Mouse (Mus musculus): ENCODE results near the gene Drc3. TPM values are rescaled to one million over a fixed set of nuclear protein-coding genes. Genes with fewer than 3 reads are reported as not detected.

Gene Drc3
- polyA plus RNA-seq, 1 experiment = 5.2 TPM

DNA sequence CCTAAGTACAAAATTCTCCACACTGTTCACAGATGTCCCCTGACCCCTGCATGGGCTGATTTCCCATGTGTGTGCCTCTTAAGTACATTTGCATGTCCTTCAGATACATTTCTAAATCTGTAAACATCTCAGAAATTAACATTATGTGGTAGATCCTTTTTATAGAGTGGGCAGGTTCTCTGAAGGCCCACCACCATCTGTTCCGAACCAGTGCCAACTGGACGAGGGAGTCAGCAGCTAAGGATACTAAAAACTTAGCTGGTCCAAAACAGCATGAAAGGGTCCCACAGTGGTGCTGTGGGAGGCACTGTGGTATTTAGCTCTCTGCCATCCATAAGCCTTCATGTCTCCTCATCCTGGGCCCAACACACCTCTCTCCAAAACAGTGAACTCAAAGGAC lies 44.0 kb downstream of the Drc3 start:
- TF ChIP-seq CTCF (IDR thresholded peaks at IDR 0.05; ENCODE audit: borderline replicate concordance, control insufficient read depth, extremely low read depth, insufficient read depth, low read length, poor library complexity) (no peak), POLR2A (IDR thresholded peaks at IDR 0.05; ENCODE audit: control insufficient read depth, extremely low read depth, insufficient read depth, low read length, poor library complexity) (no peak)
- Histone ChIP-seq H3K4me1 (replicated peaks; ENCODE audit: control insufficient read depth, insufficient read depth, low read length) (no peaks in the 10 kb centered on the region), H3K27me3 (ENCODE audit: control insufficient read depth, insufficient read depth, low read length) (no peaks in the 10 kb centered on the region), H3K4me3 (ENCODE audit: control insufficient read depth, insufficient read depth, low read length) (no peak overlapping the region), H3K36me3 (ENCODE audit: control insufficient read depth, insufficient read depth, low read length) (peaks cover 16% of the 10 kb centered on the region), H3K27ac (ENCODE audit: control insufficient read depth, insufficient read depth, low read length) (no peak overlapping the region)
- 99% methylated on average over 2 of the region's 2 CpGs for WGBS
- no peak for DNase-seq

DNA sequence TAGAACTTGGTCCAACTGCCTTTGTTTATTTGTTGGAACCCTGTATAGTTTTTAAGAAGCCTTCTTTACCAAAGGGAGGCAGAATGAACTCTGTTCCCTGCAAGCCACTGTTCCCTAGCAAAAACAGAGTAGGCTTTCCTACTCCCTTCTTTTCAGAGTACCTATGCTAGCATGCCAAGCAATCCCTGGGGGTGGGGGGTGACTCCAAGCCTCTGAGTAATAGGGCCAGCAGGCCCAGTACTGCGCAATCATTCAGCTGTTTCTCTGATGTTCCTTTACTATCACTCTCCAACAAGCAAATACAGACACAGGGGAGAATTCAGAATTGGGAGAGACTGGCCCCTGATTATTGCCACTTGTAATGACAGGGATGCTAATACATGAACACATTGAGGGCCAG lies 53.5 kb downstream of the Drc3 start:
- H3K4me1 ChIP-seq (replicated peaks; ENCODE audit: control insufficient read depth, insufficient read depth, low read length) = no peaks in the 10 kb centered on the region
- no peak overlapping the region for H3K4me3 ChIP-seq (ENCODE audit: control insufficient read depth, insufficient read depth, low read length)
- no peak overlapping the region for H3K27ac ChIP-seq (ENCODE audit: control insufficient read depth, insufficient read depth, low read length)
- H3K36me3 ChIP-seq (ENCODE audit: control insufficient read depth, insufficient read depth, low read length) = peaks cover 43% of the 10 kb centered on the region
- no peak for DNase-seq
- no peaks in the 10 kb centered on the region for H3K27me3 ChIP-seq (ENCODE audit: control insufficient read depth, insufficient read depth, low read length)
- WGBS = 96% methylated on average over 1 of the region's 1 CpGs
- TF ChIP-seq CTCF (IDR thresholded peaks at IDR 0.05; ENCODE audit: borderline replicate concordance, control insufficient read depth, extremely low read depth, insufficient read depth, low read length, poor library complexity) (no peak), POLR2A (IDR thresholded peaks at IDR 0.05; ENCODE audit: control insufficient read depth, extremely low read depth, insufficient read depth, low read length, poor library complexity) (no peak)

DNA sequence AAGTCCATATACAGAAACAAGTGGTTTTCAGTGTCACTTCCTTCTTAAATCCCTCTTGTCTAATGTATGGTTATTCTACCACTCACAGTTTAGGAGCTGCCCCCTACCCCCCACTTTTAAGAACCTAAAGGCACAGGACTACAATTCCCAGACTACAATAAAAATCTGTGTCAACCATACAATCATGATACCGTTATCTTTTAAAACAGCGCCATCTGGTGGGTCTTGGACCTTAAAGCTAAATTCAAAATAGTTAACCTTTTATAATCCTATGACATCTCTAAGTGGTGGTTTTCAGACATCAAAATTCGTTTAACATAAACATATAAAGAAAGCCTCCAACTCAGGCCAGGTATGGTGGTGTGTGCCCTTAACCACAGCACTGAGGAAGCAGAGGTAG lies 59.0 kb downstream of the Drc3 start:
- Histone ChIP-seq H3K36me3 (ENCODE audit: control insufficient read depth, insufficient read depth, low read length) (peaks cover 19% of the 10 kb centered on the region; the same call in 1 of the 2 replicates), H3K27ac (ENCODE audit: control insufficient read depth, insufficient read depth, low read length) (no peak overlapping the region), H3K4me1 (replicated peaks; ENCODE audit: control insufficient read depth, insufficient read depth, low read length) (peaks cover 8% of the 10 kb centered on the region), H3K4me3 (ENCODE audit: control insufficient read depth, insufficient read depth, low read length) (no peak overlapping the region), H3K27me3 (ENCODE audit: control insufficient read depth, insufficient read depth, low read length) (no peaks in the 10 kb centered on the region)
- TF ChIP-seq CTCF (IDR thresholded peaks at IDR 0.05; ENCODE audit: borderline replicate concordance, control insufficient read depth, extremely low read depth, insufficient read depth, low read length, poor library complexity) = no peak
- no peak for TF ChIP-seq POLR2A (IDR thresholded peaks at IDR 0.05; ENCODE audit: control insufficient read depth, extremely low read depth, insufficient read depth, low read length, poor library complexity)
- 5% methylated on average over 3 of the region's 3 CpGs for WGBS
- DNase-seq = peak; percentile 61

DNA sequence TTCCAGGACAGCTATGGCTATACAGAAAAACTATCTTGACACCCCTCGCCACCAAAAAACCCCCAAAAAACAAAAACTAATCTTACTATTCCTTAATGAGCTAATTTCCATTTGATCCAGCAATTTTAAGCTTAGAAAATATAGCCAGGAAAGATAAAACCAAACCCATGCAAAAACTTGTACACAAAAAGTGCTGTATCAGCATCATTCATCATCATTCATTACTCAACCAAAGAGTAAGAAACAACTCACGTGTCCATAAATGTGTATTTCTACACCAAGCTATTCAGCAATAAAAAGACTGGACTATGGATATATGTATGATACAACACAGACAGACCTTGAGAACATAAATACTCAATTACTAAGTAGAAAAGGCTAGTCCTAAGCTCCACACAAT lies 59.8 kb downstream of the Drc3 start:
- H3K4me1 ChIP-seq (replicated peaks; ENCODE audit: control insufficient read depth, insufficient read depth, low read length) = peaks cover 10% of the 10 kb centered on the region
- H3K4me3 ChIP-seq (ENCODE audit: control insufficient read depth, insufficient read depth, low read length) = no peak overlapping the region
- no peak overlapping the region for H3K27ac ChIP-seq (ENCODE audit: control insufficient read depth, insufficient read depth, low read length)
- H3K36me3 ChIP-seq (ENCODE audit: control insufficient read depth, insufficient read depth, low read length) = peaks cover 12% of the 10 kb centered on the region; the same call in 1 of the 2 replicates
- 95% methylated on average over 2 of the region's 2 CpGs for WGBS
- TF ChIP-seq CTCF (IDR thresholded peaks at IDR 0.05; ENCODE audit: borderline replicate concordance, control insufficient read depth, extremely low read depth, insufficient read depth, low read length, poor library complexity) = no peak
- no peak for TF ChIP-seq POLR2A (IDR thresholded peaks at IDR 0.05; ENCODE audit: control insufficient read depth, extremely low read depth, insufficient read depth, low read length, poor library complexity)
- H3K27me3 ChIP-seq (ENCODE audit: control insufficient read depth, insufficient read depth, low read length) = no peaks in the 10 kb centered on the region
- no peak for DNase-seq

DNA sequence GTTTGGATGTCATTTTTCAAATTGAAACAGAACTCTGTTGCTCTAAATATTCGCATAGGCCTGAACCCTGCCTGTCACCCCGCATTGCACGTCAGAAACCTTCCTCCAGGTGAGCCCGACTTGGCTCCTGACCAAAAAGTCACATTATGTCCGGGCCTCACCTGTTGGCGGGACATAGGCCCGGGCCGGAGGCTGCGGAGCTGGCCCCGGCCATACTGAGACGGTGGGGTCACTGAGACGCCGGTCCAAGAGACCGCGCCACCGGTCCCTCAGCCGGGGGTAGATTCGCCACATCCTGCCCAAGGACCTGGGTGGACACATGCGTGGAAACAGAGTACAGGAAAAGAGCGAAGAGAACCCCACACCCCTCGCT lies 63.4 kb downstream of the Drc3 start:
- Histone ChIP-seq H3K4me3 (ENCODE audit: control insufficient read depth, insufficient read depth, low read length) (peak overlapping the region; percentile 87), H3K27me3 (ENCODE audit: control insufficient read depth, insufficient read depth, low read length) (no peaks in the 10 kb centered on the region), H3K27ac (ENCODE audit: control insufficient read depth, insufficient read depth, low read length) (no peak overlapping the region), H3K4me1 (replicated peaks; ENCODE audit: control insufficient read depth, insufficient read depth, low read length) (peaks cover 16% of the 10 kb centered on the region), H3K36me3 (ENCODE audit: control insufficient read depth, insufficient read depth, low read length) (no peaks in the 10 kb centered on the region)
- no peak for TF ChIP-seq POLR2A (IDR thresholded peaks at IDR 0.05; ENCODE audit: control insufficient read depth, extremely low read depth, insufficient read depth, low read length, poor library complexity)
- TF ChIP-seq CTCF (IDR thresholded peaks at IDR 0.05; ENCODE audit: borderline replicate concordance, control insufficient read depth, extremely low read depth, insufficient read depth, low read length, poor library complexity) = no peak
- no peak for DNase-seq
- WGBS = under 1% methylated on average over 21 of the region's 21 CpGs

DNA sequence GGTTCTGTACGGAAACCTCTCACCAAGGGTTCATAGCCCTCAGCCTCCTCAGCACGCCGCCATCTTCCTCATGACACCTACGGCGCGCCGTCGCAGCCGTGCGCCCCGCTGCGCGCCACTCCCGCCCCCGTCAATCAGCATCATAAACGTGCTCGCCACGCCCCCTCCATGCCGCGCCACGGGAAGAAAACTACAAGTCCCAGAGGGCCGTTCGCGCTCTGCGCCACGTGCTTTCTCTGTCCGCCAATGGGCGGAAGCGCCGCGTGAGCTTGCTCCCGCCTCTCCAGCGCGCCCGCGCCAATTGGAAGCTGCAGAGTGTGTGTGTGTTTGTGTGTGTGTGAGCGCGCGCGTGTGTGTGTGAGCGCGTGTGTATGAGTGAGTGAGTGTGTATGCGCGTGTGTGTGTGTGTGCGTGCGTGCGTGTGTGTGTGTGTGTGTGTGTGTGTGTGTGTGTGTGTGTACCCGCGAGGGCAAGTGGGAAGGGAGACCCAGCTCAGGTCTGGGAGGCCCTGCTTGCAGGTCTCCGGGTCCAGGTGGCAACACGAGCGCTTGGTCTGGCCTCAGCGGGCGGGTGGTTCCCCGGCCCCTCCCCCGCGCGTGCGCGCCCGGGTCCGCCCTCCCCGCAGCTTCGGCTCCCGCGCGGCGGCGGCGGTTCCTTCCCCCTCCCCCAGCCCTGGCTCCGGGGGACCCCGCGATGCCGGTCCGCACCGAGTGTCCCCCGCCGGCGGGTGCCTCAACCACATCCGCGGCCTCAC lies 64.0 kb downstream of the Drc3 start, which contains the start of gene Gid4:
Gid4 (plus strand) TSS at position 183 of the 754 bp plus-strand sequence.
- Histone ChIP-seq H3K27me3 (ENCODE audit: control insufficient read depth, insufficient read depth, low read length) (no peaks in the 10 kb centered on the region), H3K27ac (ENCODE audit: control insufficient read depth, insufficient read depth, low read length) (no peak within 1 kb of the TSS), H3K4me1 (replicated peaks; ENCODE audit: control insufficient read depth, insufficient read depth, low read length) (peaks cover 16% of the 10 kb centered on the region), H3K4me3 (ENCODE audit: control insufficient read depth, insufficient read depth, low read length) (peak within 1 kb of the TSS; percentile 88), H3K36me3 (ENCODE audit: control insufficient read depth, insufficient read depth, low read length) (no peaks in the 10 kb centered on the region)
- DNase-seq = peak; percentile 98
- TF ChIP-seq POLR2A (IDR thresholded peaks at IDR 0.05; ENCODE audit: control insufficient read depth, extremely low read depth, insufficient read depth, low read length, poor library complexity) (peak; percentile 72), CTCF (IDR thresholded peaks at IDR 0.05; ENCODE audit: borderline replicate concordance, control insufficient read depth, extremely low read depth, insufficient read depth, low read length, poor library complexity) (peak; percentile 57; the same call in 1 of the 2 replicates)
- under 1% methylated on average over 69 of the region's 81 CpGs for WGBS
